Mouse (Mus musculus): ENCODE data around the gene Rnf181. TPM values are rescaled to one million over a fixed set of nuclear protein-coding genes. Genes with fewer than 3 reads are reported as not detected.

Gene Rnf181
- polyA plus RNA-seq, 1 experiment from 2014 or later = 109 TPM

DNA sequence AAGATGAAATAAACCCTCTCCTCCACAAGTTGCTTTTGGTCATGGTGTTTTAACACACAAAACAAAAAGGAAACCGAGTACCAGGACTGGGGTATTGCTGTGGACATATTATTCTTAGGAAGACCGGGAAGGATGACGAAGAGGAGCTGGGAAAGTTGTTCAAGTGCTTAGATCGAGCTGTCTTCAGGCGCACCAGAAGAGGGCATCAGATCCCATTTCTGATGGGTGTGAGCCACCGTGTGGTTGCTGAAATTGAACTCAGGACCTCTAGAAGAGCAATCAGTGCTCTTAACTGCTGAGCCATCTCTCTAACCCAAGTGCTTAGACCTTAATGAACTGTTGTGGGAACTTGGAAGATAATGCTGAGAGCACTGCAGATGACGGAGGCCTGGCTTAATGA, 2.7 kb downstream of the Rnf181 start:
- H3K36me3 ChIP-seq = peaks cover 18% of the 10 kb centered on the region
- no peak overlapping the region for H3K27ac ChIP-seq
- no peak overlapping the region for H3K4me3 ChIP-seq
- 46% methylated on average over 7 of the region's 7 CpGs for WGBS
- no peaks in the 10 kb centered on the region for H3K27me3 ChIP-seq (ENCODE audit: low read depth, poor library complexity, severe bottlenecking)
- H3K4me1 ChIP-seq = peaks cover 13% of the 10 kb centered on the region
- no peaks in the 10 kb centered on the region for H3K9me3 ChIP-seq (replicated peaks)
- no peak for DNase-seq (ENCODE audit: low spot score)

DNA sequence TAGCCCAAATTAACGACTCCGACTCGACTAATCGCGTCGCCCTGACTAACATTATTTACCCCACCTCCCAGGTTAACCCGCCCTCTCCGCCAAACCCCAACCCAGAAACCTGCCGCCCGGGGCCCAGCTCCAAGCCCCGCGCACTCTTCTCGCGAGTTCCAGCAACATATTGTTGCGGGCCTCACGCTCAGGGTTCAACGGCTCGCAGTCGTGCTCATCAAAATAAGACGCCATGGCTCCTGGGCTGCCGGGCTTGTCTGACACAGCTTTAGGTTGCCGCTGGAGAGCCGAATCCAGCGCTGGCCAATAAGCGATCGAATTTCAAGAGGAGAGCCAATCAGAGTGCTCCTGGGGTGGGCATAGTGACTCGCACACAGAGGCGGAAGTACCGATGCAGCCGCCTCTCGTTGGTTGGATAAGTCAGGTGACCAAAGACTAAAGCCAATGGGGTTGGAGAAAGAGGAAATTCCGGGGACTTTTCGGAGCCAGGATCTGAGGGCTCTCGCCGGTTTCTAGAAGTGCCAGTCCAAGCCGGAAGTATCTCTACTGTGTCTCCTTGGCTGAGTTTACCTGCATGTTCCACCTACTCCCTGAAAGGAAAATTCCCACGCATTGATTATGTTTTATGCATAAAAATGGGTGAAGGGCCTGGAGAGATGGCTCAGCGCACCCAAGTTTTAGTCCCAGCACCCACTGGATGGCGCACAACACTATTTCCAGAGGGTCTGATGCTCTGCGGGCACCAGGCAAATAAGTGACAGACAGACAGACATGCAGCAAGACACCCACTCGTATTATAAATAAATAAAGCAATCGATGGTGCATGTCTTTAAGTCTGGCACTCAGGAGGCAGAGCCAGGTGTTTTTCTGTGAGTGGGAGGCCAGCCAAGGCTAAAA, 4.4 kb downstream of the Rnf181 start:
- Histone ChIP-seq H3K36me3 (peaks cover 34% of the 10 kb centered on the region), H3K4me1 (peaks cover 13% of the 10 kb centered on the region), H3K9me3 (replicated peaks) (no peaks in the 10 kb centered on the region), H3K4me3 (peak overlapping the region; percentile 83), H3K27ac (peak overlapping the region; percentile 83), H3K27me3 (ENCODE audit: low read depth, poor library complexity, severe bottlenecking) (no peaks in the 10 kb centered on the region)
- DNase-seq (ENCODE audit: low spot score) = peak; percentile 86
- WGBS = 1% methylated on average over 42 of the region's 42 CpGs

DNA sequence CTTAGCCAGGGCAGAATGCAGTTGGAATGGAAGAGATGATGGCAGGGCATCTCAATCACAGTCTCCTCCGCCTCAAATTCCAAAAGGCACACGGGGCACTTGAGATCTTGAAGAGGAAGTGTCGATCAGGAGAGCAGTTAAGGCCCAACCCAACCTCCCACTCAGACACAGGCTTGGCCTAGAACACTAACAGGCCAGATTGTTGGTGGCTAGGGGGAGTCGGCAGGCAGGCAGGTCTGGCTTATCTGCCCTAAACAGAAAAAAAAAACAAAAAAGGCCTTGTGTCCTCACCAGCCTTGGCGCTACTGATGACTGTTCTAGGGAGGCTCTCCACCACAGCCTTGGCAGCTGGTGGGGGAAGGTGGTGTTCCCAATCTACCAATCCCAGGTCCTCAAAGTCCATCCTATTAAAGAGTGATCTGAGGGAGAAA, 5.6 kb downstream of the Rnf181 start:
- Histone ChIP-seq H3K9me3 (replicated peaks) (no peaks in the 10 kb centered on the region), H3K4me1 (peaks cover 16% of the 10 kb centered on the region), H3K27ac (no peak overlapping the region), H3K36me3 (peaks cover 38% of the 10 kb centered on the region), H3K27me3 (ENCODE audit: low read depth, poor library complexity, severe bottlenecking) (no peaks in the 10 kb centered on the region), H3K4me3 (peak overlapping the region; percentile 83)
- no peak for DNase-seq (ENCODE audit: low spot score)
- WGBS = 75% methylated on average over 5 of the region's 5 CpGs

DNA sequence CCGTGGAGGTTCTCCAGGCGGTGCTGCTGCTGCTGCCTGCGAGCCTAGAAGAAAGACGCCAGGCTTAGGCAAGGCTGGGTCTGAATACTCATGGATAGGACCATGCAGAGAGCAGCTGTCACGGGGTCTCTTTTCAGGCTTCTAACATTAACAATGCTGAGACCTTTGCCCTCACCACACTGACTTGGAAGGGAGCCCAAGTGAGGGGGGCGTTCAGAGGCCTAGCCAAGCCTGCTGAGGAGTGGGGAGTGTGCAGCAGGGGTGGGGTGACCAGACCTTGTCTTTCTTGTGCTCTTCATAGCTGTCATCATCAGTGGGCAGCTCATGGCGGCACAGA, 6.2 kb downstream of the Rnf181 start:
- DNase-seq (ENCODE audit: low spot score) = no peak
- Histone ChIP-seq H3K9me3 (replicated peaks) (no peaks in the 10 kb centered on the region), H3K4me3 (peak overlapping the region; percentile 83; the same call in 1 of the 2 replicates), H3K36me3 (peaks cover 38% of the 10 kb centered on the region), H3K27ac (no peak overlapping the region), H3K27me3 (ENCODE audit: low read depth, poor library complexity, severe bottlenecking) (no peaks in the 10 kb centered on the region), H3K4me1 (peaks cover 22% of the 10 kb centered on the region)
- WGBS = 90% methylated on average over 7 of the region's 7 CpGs

DNA sequence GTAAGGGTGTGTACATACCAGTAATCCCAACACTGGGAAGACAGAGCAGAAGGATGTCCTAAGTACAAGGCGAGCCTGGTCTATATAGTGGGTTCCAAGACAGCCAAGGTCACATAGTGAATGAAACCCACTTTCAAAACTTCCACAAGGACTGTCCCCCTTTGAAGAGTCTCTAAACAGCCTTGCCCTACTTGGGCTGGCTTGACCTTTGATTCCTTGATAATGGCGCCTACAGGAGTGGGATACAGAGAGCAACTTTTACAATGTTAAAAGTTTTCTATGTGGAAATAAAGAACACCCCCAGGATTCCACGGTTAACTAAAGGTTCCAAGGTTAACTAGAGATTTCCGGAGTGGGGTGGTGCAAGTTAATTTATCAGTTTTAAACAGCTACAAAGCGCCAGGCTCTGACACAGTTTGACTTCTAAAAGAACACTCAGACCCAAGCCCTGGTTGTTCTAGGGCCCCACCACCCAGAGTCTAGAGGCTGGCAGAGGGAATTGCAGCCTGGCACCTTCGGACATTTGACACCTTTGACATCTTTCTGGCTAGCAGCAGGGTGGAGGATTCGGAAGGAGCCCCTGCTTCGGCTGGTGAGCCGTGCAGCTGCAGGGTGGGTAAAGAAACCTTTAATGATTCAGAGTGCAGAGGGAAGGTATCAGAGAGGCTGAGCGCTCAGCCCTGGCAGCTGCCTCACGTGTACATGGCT, 6.7 kb downstream of the Rnf181 start:
- H3K27ac ChIP-seq = no peak overlapping the region
- peaks cover 27% of the 10 kb centered on the region for H3K4me1 ChIP-seq
- H3K36me3 ChIP-seq = peaks cover 38% of the 10 kb centered on the region
- no peaks in the 10 kb centered on the region for H3K9me3 ChIP-seq (replicated peaks)
- 84% methylated on average over 11 of the region's 11 CpGs for WGBS
- H3K27me3 ChIP-seq (ENCODE audit: low read depth, poor library complexity, severe bottlenecking) = no peaks in the 10 kb centered on the region
- H3K4me3 ChIP-seq = no peak overlapping the region
- DNase-seq (ENCODE audit: low spot score) = no peak

DNA sequence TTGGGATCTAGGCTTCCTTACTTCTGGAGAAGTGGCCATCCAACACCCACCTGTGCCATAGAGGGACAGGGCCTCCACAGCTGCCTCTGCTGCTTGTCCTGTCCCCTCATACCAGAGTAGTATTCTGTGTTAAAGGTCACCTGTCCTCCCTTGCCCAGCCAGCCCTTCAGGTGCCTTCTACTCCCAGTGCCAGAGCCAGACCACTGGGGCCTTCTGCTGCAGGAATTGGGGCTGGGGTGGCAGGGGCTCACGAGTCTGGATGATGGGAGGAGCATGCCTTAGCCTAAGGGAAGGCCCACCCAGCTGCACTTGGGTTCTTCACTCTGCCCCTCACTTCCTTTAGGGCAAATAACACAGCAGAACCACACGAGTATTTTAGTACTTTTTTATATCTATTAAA, 7.4 kb downstream of the Rnf181 start:
- Histone ChIP-seq H3K27ac (no peak overlapping the region), H3K4me3 (no peak overlapping the region), H3K4me1 (peaks cover 34% of the 10 kb centered on the region), H3K27me3 (ENCODE audit: low read depth, poor library complexity, severe bottlenecking) (no peaks in the 10 kb centered on the region), H3K9me3 (replicated peaks) (no peaks in the 10 kb centered on the region), H3K36me3 (peaks cover 38% of the 10 kb centered on the region)
- 82% methylated on average over 2 of the region's 2 CpGs for WGBS
- no peak for DNase-seq (ENCODE audit: low spot score)

DNA sequence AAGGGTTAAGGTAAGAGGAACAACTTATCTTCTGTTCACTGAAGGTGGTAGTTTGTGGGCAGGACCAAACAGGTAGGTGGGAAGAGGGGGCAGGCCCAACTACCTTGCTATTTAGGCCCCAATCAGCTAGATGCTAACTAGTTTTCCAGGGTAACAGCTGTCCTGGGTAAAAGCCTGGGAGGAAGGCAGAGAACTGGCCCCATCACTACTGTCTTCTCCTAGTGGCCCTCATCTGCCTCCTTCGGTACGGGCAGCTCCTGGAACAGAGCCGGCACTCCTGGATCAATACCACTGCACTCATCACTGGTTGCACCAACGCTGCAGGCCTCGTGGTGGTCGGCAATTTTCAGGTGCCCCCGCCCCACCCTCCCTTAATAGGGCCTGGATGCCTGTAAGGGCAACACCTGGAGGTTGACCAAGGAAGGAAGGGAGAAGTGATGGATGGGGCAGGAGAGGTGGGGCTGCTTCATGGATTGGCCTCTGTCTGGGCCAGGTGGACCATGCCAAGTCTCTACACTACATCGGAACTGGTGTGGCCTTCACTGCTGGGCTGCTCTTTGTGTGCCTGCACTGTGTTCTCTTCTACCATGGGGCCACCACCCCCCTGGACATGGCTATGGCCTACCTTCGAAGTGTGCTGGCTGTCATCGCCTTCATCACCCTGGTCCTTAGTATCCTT, 8.5 kb downstream of the Rnf181 start:
- H3K9me3 ChIP-seq (replicated peaks) = no peaks in the 10 kb centered on the region
- 90% methylated on average over 10 of the region's 10 CpGs for WGBS
- DNase-seq (ENCODE audit: low spot score) = no peak
- H3K36me3 ChIP-seq = peaks cover 38% of the 10 kb centered on the region
- no peak overlapping the region for H3K4me3 ChIP-seq
- H3K27me3 ChIP-seq (ENCODE audit: low read depth, poor library complexity, severe bottlenecking) = no peaks in the 10 kb centered on the region
- H3K27ac ChIP-seq = no peak overlapping the region
- peaks cover 45% of the 10 kb centered on the region for H3K4me1 ChIP-seq

DNA sequence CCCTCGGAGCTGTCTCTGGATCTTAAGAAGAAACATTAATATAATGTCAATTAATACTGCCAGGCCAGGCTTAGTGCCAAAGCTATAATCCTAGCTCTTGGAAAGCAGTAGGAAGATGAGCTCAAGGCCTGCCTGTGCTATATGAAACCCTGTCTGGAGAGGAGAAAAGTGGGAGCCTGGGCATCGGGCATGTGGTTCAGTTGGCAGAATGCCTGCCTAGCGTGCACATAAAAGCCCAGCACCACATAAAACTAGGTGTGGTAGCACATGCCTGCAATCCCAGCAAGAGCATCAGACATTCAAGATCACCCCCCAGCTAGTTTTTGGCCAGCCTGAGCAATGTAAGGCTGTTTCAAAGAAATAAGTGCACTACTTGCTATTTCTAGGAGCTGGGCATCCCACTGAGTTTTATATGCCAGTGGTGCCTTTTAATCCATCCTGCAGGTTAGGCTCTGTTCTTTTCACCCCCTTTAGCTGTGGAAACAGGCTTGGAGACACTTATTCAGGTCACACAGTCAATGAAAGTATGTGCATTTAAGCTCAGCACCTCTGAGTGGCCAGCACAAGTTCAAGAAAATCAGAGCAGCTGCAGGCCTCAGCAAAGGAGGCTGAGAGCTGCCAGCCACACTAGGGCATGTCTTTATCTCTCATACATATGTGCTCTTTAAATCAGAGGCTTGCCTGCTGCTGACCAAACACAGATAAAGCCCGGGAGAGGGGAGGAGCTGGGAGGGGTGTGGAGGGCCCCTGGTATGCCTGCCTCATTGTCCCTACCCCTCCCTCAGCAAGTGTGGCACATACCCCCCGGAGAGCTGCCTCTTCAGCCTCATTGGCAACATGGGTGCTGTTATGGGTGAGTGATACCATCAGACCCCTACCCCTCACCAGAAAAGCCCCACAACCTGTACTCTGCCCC, 9.3 kb downstream of the Rnf181 start:
- no peak for DNase-seq (ENCODE audit: low spot score)
- 84% methylated on average over 5 of the region's 5 CpGs for WGBS
- no peaks in the 10 kb centered on the region for H3K9me3 ChIP-seq (replicated peaks)
- peaks cover 38% of the 10 kb centered on the region for H3K36me3 ChIP-seq
- no peak overlapping the region for H3K4me3 ChIP-seq
- no peaks in the 10 kb centered on the region for H3K27me3 ChIP-seq (ENCODE audit: low read depth, poor library complexity, severe bottlenecking)
- peaks cover 53% of the 10 kb centered on the region for H3K4me1 ChIP-seq
- no peak overlapping the region for H3K27ac ChIP-seq

DNA sequence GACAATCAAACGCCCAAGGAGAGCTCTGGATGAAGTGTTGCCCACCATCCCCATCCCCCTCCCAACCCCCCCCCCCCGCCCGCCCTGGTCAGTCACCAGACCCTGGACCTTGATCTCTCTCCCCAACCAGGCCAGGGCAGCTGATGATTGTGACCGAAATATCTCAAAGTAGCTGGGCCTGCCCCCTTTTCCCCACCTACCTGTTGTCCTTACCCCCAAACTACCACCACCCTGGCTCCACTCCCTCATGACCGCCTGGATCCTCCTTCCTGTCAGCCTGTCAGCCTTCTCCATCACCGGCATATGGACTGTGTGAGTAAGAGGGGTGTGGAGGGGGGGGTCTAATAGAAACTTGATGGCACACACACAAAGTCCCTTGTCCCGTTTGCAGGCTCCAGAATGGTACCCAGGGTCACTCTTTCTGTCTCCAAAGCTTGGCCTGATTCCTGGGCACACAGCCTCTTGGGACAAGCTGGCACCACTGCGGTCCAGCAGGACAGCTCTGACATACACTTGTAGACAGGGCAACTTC, 10.7 kb downstream of the Rnf181 start:
- Histone ChIP-seq H3K27ac (peak overlapping the region; percentile 82), H3K4me1 (peaks cover 48% of the 10 kb centered on the region), H3K4me3 (peak overlapping the region; percentile 70), H3K27me3 (ENCODE audit: low read depth, poor library complexity, severe bottlenecking) (no peaks in the 10 kb centered on the region), H3K9me3 (replicated peaks) (no peaks in the 10 kb centered on the region), H3K36me3 (peaks cover 44% of the 10 kb centered on the region)
- WGBS = 29% methylated on average over 8 of the region's 8 CpGs
- DNase-seq (ENCODE audit: low spot score) = no peak

DNA sequence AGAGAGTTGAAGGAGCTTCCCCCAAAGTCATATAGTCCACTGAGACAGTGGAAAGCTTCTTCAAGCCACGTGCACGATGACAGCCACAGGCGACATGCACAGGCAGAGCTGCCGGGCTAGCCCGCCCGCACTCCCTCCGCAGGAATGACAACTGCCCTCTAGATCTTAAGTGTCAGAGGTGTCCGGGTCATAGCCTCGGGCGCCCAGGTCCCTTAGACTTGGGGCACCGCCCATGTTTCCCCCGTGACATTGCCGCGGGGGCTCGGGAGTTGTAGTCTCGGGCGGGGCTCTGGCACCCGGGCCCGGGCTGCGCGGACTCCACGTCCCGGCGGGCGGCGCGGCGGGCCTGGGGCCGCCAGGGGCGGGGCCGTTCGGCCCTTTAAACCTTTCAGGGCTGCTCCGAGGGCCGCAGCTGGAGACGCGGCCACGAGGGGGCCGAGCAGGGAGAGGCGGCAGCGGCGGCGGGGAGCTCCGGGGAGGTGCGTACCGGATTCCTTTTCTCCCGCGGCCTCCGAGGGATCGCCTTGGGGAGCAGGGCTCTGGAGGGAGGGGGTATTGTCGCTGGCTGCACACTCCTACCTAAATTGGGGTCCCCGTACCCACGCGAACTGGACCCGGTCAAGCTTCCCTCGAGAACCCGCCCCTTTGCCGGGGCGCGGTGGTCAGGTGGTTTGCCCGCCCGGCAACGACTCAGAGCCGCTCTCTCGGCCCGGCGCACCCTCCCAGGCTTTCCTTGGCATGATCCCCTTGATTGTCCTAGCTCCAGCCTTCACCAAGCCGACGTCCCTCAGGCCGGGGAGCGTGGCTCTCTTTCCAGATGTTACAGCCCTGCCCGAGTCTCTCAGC, 11.5 kb downstream of the Rnf181 start, which contains the start of gene Tmem150a:
Tmem150a (plus strand) TSS at position 382 of the 846 bp plus-strand sequence.
- DNase-seq (ENCODE audit: low spot score) = peak; percentile 87
- WGBS = under 1% methylated on average over 71 of the region's 71 CpGs
- Histone ChIP-seq H3K27ac (peak within 1 kb of the TSS; percentile 82), H3K9me3 (replicated peaks) (no peaks in the 10 kb centered on the region), H3K27me3 (ENCODE audit: low read depth, poor library complexity, severe bottlenecking) (no peaks in the 10 kb centered on the region), H3K36me3 (peaks cover 48% of the 10 kb centered on the region), H3K4me1 (peaks cover 44% of the 10 kb centered on the region), H3K4me3 (peak within 1 kb of the TSS; percentile 70)

DNA sequence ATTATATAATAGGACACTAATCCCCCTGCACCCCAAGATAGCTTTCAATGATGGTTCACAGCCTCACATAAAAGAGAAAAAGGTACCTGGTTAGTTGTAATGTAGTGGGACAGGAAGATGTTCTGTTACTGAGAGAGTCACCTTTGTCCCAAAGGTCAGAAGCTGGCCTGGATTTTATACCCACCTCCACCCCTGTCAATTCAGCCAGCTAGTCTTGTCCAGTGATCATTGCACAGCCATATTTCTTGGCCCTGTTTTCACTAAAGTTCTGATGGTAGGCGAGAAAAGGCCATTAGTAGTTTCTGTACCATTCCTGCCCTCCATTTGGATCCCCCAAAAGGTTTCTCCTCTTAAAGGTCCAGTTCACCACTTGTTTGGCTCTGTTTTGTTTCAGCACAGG, 12.7 kb downstream of the Rnf181 start:
- 75% methylated on average over 1 of the region's 1 CpGs for WGBS
- Histone ChIP-seq H3K36me3 (peaks cover 48% of the 10 kb centered on the region), H3K27me3 (ENCODE audit: low read depth, poor library complexity, severe bottlenecking) (no peaks in the 10 kb centered on the region), H3K9me3 (replicated peaks) (no peaks in the 10 kb centered on the region), H3K4me3 (no peak overlapping the region), H3K4me1 (peaks cover 43% of the 10 kb centered on the region), H3K27ac (no peak overlapping the region)
- DNase-seq (ENCODE audit: low spot score) = no peak
